Mouse (Mus musculus) cerebellum, adult 2 months (tissue): ENCODE data around the gene Setdb1.

Experiments used
- CTCF ChIP-seq: fragments of 200-500 bp; IDR thresholded peaks from 2 replicates; pipeline ENCODE4 v1.5.1; 2011; ENCODE audit warnings: low read depth, mild to moderate bottlenecking, control low read depth, low read length, moderate library complexity, borderline replicate concordance; ENCODE audit not compliant: insufficient read depth
- POLR2A ChIP-seq: fragments of 200-500 bp; IDR thresholded peaks from 2 replicates; pipeline ENCODE4 v1.6.1; 2011; ENCODE audit warnings: low read length, control low read depth, borderline replicate concordance; ENCODE audit not compliant: insufficient read depth

GRCm38 (mm10) chr3:95301204-95301796 is 55.7 kb downstream of the Setdb1 start:
- TF ChIP-seq CTCF = no peak
- no peak for TF ChIP-seq POLR2A
